Mouse (Mus musculus) lung, adult 2 months (tissue): Measurements from ENCODE around the gene Adgrb2. TPM values are rescaled to one million over a fixed set of nuclear protein-coding genes. Genes with fewer than 3 reads are reported as not detected.

Experiments
- DNase-seq: peaks from one replicate; pipeline ENCODE4 v3.0.0; 2022
- H3K4me1 ChIP-seq: fragments of 200-500 bp; 2 replicates; pipeline ENCODE4 v1.6.1; 2011; ENCODE audit warnings: low read length; ENCODE audit not compliant: control insufficient read depth, insufficient read depth
- H3K4me3 ChIP-seq: fragments of 200-500 bp; replicated peaks from 2 replicates; pipeline ENCODE3; 2011; ENCODE audit warnings: low read depth, mild to moderate bottlenecking, control low read depth, low read length; ENCODE audit errors: extremely low read depth
- CTCF ChIP-seq: fragments of 200-500 bp; IDR thresholded peaks from 2 replicates; pipeline ENCODE4 v1.5.1; 2011; ENCODE audit warnings: mild to moderate bottlenecking, low read length, control low read depth; ENCODE audit not compliant: insufficient read depth
- POLR2A ChIP-seq: fragments of 200-500 bp; IDR thresholded peaks from 2 replicates; pipeline ENCODE4 v1.6.1; 2011; ENCODE audit warnings: low read depth, mild to moderate bottlenecking, control low read depth, low read length, borderline replicate concordance; ENCODE audit errors: extremely low read depth
- WGBS: fragments of 180-500 bp; shearing (Covaris S2); methylation state at CpG from one replicate; pipeline ENCODE4 v1.1.7; 2018; 5-methylcytosine and 5-hydroxymethylcytosine counted together
- polyA plus RNA-seq: library from polyadenylated mRNA; depleted of rRNA; stranded (reverse); fragments of >200 nt; gene quantifications from 2 replicates; pipeline ENCODE4 v1.2.3, GENCODE M21; 2012

Adgrb2 gene
- polyA plus RNA-seq, 1 experiment = 0.80 TPM

GRCm38 (mm10) chr4:130023511-130024231 lies 39.0 kb downstream of the Adgrb2 start:
- no peak overlapping the region for H3K4me3 ChIP-seq
- no peak for DNase-seq
- H3K4me1 ChIP-seq = no peaks in the 10 kb centered on the region
- WGBS = 63% methylated on average over 10 of the region's 10 CpGs
- TF ChIP-seq CTCF = no peak
- no peak for TF ChIP-seq POLR2A

GRCm38 (mm10) chr4:130025544-130025943 lies 40.9 kb downstream of the Adgrb2 start:
- H3K4me3 ChIP-seq = no peak overlapping the region
- 38% methylated on average over 8 of the region's 8 CpGs for WGBS
- H3K4me1 ChIP-seq = no peaks in the 10 kb centered on the region
- DNase-seq = no peak
- TF ChIP-seq POLR2A (no peak), CTCF (no peak)

GRCm38 (mm10) chr4:130031146-130031545 lies 46.5 kb downstream of the Adgrb2 start:
- H3K4me3 ChIP-seq = no peak overlapping the region
- DNase-seq = no peak
- no peak for TF ChIP-seq POLR2A
- TF ChIP-seq CTCF = no peak
- WGBS = 69% methylated on average over 2 of the region's 2 CpGs
- H3K4me1 ChIP-seq = no peaks in the 10 kb centered on the region

- Histone ChIP-seq H3K4me1 (no peaks in the 10 kb centered on the region; the same call in 1 of the 2 replicates), H3K4me3 (no peak overlapping the region)
- TF ChIP-seq CTCF (no peak), POLR2A (no peak)
- DNase-seq = no peak
- 80% methylated on average over 7 of the region's 7 CpGs for WGBS
Measured at GRCm38 (mm10) chr4:130033496-130033895, 48.8 kb downstream of the Adgrb2 start.

- H3K4me3 ChIP-seq = no peak overlapping the region
- peak; percentile 55 for DNase-seq
- 5% methylated on average over 8 of the region's 8 CpGs for WGBS
- no peaks in the 10 kb centered on the region; the same call in 1 of the 2 replicates for H3K4me1 ChIP-seq
- no peak for TF ChIP-seq POLR2A
- peak; percentile 72 for TF ChIP-seq CTCF
Measured at GRCm38 (mm10) chr4:130036112-130036511, 51.4 kb downstream of the Adgrb2 start.

GRCm38 (mm10) chr4:130036573-130037401 lies 52.1 kb downstream of the Adgrb2 start:
- no peak overlapping the region for H3K4me3 ChIP-seq
- H3K4me1 ChIP-seq = no peaks in the 10 kb centered on the region; the same call in 1 of the 2 replicates
- TF ChIP-seq POLR2A = no peak
- TF ChIP-seq CTCF = no peak
- 8% methylated on average over 23 of the region's 23 CpGs for WGBS
- peak; percentile 62 for DNase-seq

GRCm38 (mm10) chr4:130039351-130039750 lies 54.7 kb downstream of the Adgrb2 start:
- no peaks in the 10 kb centered on the region; the same call in 1 of the 2 replicates for H3K4me1 ChIP-seq
- TF ChIP-seq POLR2A (no peak), CTCF (no peak)

GRCm38 (mm10) chr4:130041076-130041475 lies 56.4 kb downstream of the Adgrb2 start:
- no peak for DNase-seq
- Histone ChIP-seq H3K4me3 (no peak overlapping the region), H3K4me1 (peaks cover 2% of the 10 kb centered on the region; the same call in 1 of the 2 replicates)
- no peak for TF ChIP-seq POLR2A
- no peak for TF ChIP-seq CTCF
- WGBS = 89% methylated on average over 11 of the region's 11 CpGs

More at GRCm38 (mm10) chr4:130039351-130039750, 54.7 kb downstream of the Adgrb2 start:
- DNase-seq = no peak
- no peak overlapping the region for H3K4me3 ChIP-seq
- 43% methylated on average over 5 of the region's 5 CpGs for WGBS

GRCm38 (mm10) chr4:130044211-130044610 lies 59.5 kb downstream of the Adgrb2 start:
- WGBS = 82% methylated on average over 9 of the region's 9 CpGs
- TF ChIP-seq POLR2A = no peak
- Histone ChIP-seq H3K4me1 (peaks cover 2% of the 10 kb centered on the region; the same call in 1 of the 2 replicates), H3K4me3 (no peak overlapping the region)
- no peak for DNase-seq
